ENCODE assay signal across 21 mouse cellular contexts in the genomic region with DNA sequence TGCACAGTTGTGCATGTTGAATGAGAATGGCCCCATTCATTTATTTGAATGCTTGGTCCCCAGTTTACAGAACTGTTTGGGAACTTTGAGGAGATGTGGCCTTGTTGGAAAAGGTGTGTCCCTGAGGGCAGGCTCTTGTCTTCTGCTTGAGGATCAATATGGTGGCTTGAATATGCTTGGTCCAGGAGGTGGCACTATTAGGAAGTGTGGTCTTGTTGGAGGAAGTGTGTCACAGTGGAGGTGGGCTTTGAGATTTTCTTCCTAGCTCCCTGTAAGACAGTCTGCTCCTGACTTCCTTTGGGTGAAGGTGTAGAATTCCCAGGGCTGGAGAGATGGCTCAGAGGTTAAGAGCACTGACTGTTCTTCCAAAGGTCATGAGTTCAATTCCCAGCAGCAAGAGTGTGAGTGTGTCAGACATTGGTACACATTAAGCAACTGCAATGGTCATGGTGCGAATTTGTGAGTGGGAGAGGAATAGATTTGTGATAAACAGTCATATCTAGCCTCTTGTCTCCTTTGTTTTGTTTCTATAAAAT. TPM values are rescaled to one million over a fixed set of nuclear protein-coding genes. Genes with fewer than 3 reads are reported as not detected.
DNase-seq lines count a peak whose midpoint lies in the region; ATAC-seq and TF ChIP-seq lines count a peak whose summit lies in the region.
"Had no signal": no experiment of that assay in that cellular context is flagged by ENCODE, and none has a peak within 500 bp of the region (broad histone marks: within the 10 kb centered on the region; RNA-seq: fewer than 3 reads in every experiment).

No protein-coding gene starts in this region.

- H3K36me3 ChIP-seq in embryonic facial prominence, embryonic 12.5 days = no peaks in the 10 kb centered on the region
- H3K36me3 ChIP-seq in embryonic facial prominence, embryonic 10.5 days (replicated peaks) = no peaks in the 10 kb centered on the region
- no peaks in the 10 kb centered on the region for H3K36me3 ChIP-seq in midbrain, embryonic 11.5 days (ENCODE audit: control insufficient read depth, insufficient read depth, low read length)
- H3K36me3 ChIP-seq in midbrain, embryonic 15.5 days (replicated peaks) = no peaks in the 10 kb centered on the region
- H3K36me3 ChIP-seq in stomach, postnatal 0 days (ENCODE audit: control insufficient read depth, insufficient read depth, low read length) = peaks cover 6% of the 10 kb centered on the region; the same call in 1 of the 2 replicates
- H3K36me3 ChIP-seq in hindbrain, embryonic 16.5 days (ENCODE audit: control insufficient read depth, insufficient read depth, low read length) = no peaks in the 10 kb centered on the region
- H3K36me3 ChIP-seq: forebrain, embryonic 12.5 days; hindbrain, embryonic 12.5 days had no signal

- intact Hi-C loops in heart, postnatal 36 days (cut with DNase I) = no loop called here

- 80% methylated on average over 1 of the region's 1 CpGs for WGBS in embryonic facial prominence, embryonic 12.5 days
- WGBS in embryonic facial prominence, embryonic 10.5 days = 78% methylated on average over 1 of the region's 1 CpGs
- 78% methylated on average over 1 of the region's 1 CpGs for WGBS in midbrain, embryonic 11.5 days
- 83% methylated on average over 1 of the region's 1 CpGs for WGBS in midbrain, embryonic 15.5 days
- 88% methylated on average over 1 of the region's 1 CpGs for WGBS in stomach, postnatal 0 days
- WGBS in hindbrain, embryonic 16.5 days = 86% methylated on average over 1 of the region's 1 CpGs

- no peak for DNase-seq in embryonic facial prominence, embryonic 10.5 days (ENCODE audit: low spot score)
- peak; percentile 53 for DNase-seq in midbrain, embryonic 11.5 days (ENCODE audit: low spot score, missing footprints)
- no peak for DNase-seq in stomach, postnatal 0 days (ENCODE audit: low spot score)
- DNase-seq in heart, postnatal 36 days = no peak
- DNase-seq: adrenal gland, postnatal 25 days; cerebellum, adult 18-20 months; cerebellum, adult 9-11 months; gastrocnemius, postnatal 14 days; heart, postnatal 4 days; kidney, adult 11 months had no signal

- no peak overlapping the region for H3K4me3 ChIP-seq in embryonic facial prominence, embryonic 12.5 days
- no peak overlapping the region for H3K4me3 ChIP-seq in embryonic facial prominence, embryonic 10.5 days
- no peak overlapping the region for H3K4me3 ChIP-seq in midbrain, embryonic 11.5 days (ENCODE audit: low read depth, low read length)
- H3K4me3 ChIP-seq in midbrain, embryonic 15.5 days = no peak overlapping the region
- H3K4me3 ChIP-seq in stomach, postnatal 0 days (ENCODE audit: low read depth, low read length) = no peak overlapping the region
- H3K4me3 ChIP-seq in hindbrain, embryonic 16.5 days (ENCODE audit: low read length) = no peak overlapping the region
- H3K4me3 ChIP-seq: forebrain, embryonic 12.5 days; heart, embryonic 13.5 days; hindbrain, embryonic 12.5 days had no signal

- no peak overlapping the region for H3K4me2 ChIP-seq in embryonic facial prominence, embryonic 12.5 days (replicated peaks)
- H3K4me2 ChIP-seq in midbrain, embryonic 11.5 days = no peak overlapping the region
- no peak overlapping the region for H3K4me2 ChIP-seq in midbrain, embryonic 15.5 days
- no peak overlapping the region for H3K4me2 ChIP-seq in stomach, postnatal 0 days (replicated peaks; ENCODE audit: low read depth)
- H3K4me2 ChIP-seq in hindbrain, embryonic 16.5 days (ENCODE audit: low read length) = no peak overlapping the region
- H3K4me2 ChIP-seq: forebrain, embryonic 12.5 days; heart, embryonic 13.5 days; hindbrain, embryonic 12.5 days had no signal

- ATAC-seq in embryonic facial prominence, embryonic 12.5 days (ENCODE audit: insufficient number of reproducible peaks, insufficient read depth, low FRiP score, low TSS enrichment) = 0 out of 2 replicates have a peak, but pooled peaks have one; percentile 28
- no peak for ATAC-seq in midbrain, embryonic 11.5 days (ENCODE audit: low FRiP score)
- no peak for ATAC-seq in midbrain, embryonic 15.5 days (replicated peaks)
- ATAC-seq in stomach, postnatal 0 days (ENCODE audit: low FRiP score, low TSS enrichment) = no peak
- no peak for ATAC-seq in hindbrain, embryonic 16.5 days
- ATAC-seq: activated CD4-positive, CD25-positive, alpha-beta regulatory T cell, adult 4 months; forebrain, embryonic 16.5 days; hindbrain, postnatal 0 days had no signal

- TF ChIP-seq CTCF in stomach, postnatal 0 days (IDR thresholded peaks at IDR 0.05; ENCODE audit: low read depth) = 0 out of 2 replicates have a peak, but pooled peaks have one; percentile 13

- no peaks in the 10 kb centered on the region for H3K9me3 ChIP-seq in embryonic facial prominence, embryonic 12.5 days
- no peaks in the 10 kb centered on the region for H3K9me3 ChIP-seq in embryonic facial prominence, embryonic 10.5 days
- H3K9me3 ChIP-seq in midbrain, embryonic 11.5 days (ENCODE audit: control insufficient read depth, low read length) = no peaks in the 10 kb centered on the region
- no peaks in the 10 kb centered on the region for H3K9me3 ChIP-seq in midbrain, embryonic 15.5 days
- H3K9me3 ChIP-seq in stomach, postnatal 0 days (ENCODE audit: control insufficient read depth, low read length) = no peaks in the 10 kb centered on the region
- H3K9me3 ChIP-seq in hindbrain, embryonic 16.5 days (ENCODE audit: control insufficient read depth, low read length) = no peaks in the 10 kb centered on the region
- H3K9me3 ChIP-seq: forebrain, embryonic 12.5 days; heart, embryonic 13.5 days; hindbrain, embryonic 12.5 days had no signal

- no peak overlapping the region for H3K27ac ChIP-seq in embryonic facial prominence, embryonic 12.5 days
- H3K27ac ChIP-seq in embryonic facial prominence, embryonic 10.5 days (replicated peaks) = no peak overlapping the region
- H3K27ac ChIP-seq in midbrain, embryonic 11.5 days (ENCODE audit: low read depth, low read length) = no peak overlapping the region
- H3K27ac ChIP-seq in midbrain, embryonic 15.5 days = no peak overlapping the region
- H3K27ac ChIP-seq in stomach, postnatal 0 days (replicated peaks) = no peak overlapping the region
- H3K27ac ChIP-seq in hindbrain, embryonic 16.5 days (ENCODE audit: low read depth, low read length) = no peak overlapping the region
- H3K27ac ChIP-seq: forebrain, embryonic 12.5 days; heart, embryonic 13.5 days; hindbrain, embryonic 12.5 days; hindbrain, postnatal 0 days had no signal

- H3K9ac ChIP-seq in embryonic facial prominence, embryonic 12.5 days = no peak overlapping the region
- H3K9ac ChIP-seq in midbrain, embryonic 11.5 days (ENCODE audit: low read length) = no peak overlapping the region
- no peak overlapping the region for H3K9ac ChIP-seq in midbrain, embryonic 15.5 days
- no peak overlapping the region for H3K9ac ChIP-seq in stomach, postnatal 0 days (ENCODE audit: low read length)
- no peak overlapping the region for H3K9ac ChIP-seq in hindbrain, embryonic 16.5 days (ENCODE audit: low read depth, low read length)
- H3K9ac ChIP-seq: forebrain, embryonic 12.5 days; heart, embryonic 13.5 days; hindbrain, embryonic 12.5 days had no signal

- H3K27me3 ChIP-seq in embryonic facial prominence, embryonic 12.5 days = peaks cover 10% of the 10 kb centered on the region; the same call in 1 of the 2 replicates
- H3K27me3 ChIP-seq in embryonic facial prominence, embryonic 10.5 days (replicated peaks; ENCODE audit: low read depth, poor library complexity, severe bottlenecking) = peaks cover 7% of the 10 kb centered on the region; the same call in 1 of the 2 replicates
- no peaks in the 10 kb centered on the region; the same call in none of the 2 replicates for H3K27me3 ChIP-seq in midbrain, embryonic 11.5 days (ENCODE audit: control insufficient read depth, insufficient read depth, low read length)
- H3K27me3 ChIP-seq in midbrain, embryonic 15.5 days (replicated peaks) = 0 out of 2 replicates have a peak, but pooled peaks cover 2% of the 10 kb centered on the region
- no peaks in the 10 kb centered on the region for H3K27me3 ChIP-seq in stomach, postnatal 0 days (ENCODE audit: control insufficient read depth, insufficient read depth, low read length)
- no peaks in the 10 kb centered on the region for H3K27me3 ChIP-seq in hindbrain, embryonic 16.5 days (replicated peaks; ENCODE audit: control insufficient read depth, insufficient read depth, low read length)

- peaks cover 8% of the 10 kb centered on the region; the same call in 1 of the 2 replicates for H3K4me1 ChIP-seq in embryonic facial prominence, embryonic 12.5 days
- peaks cover 6% of the 10 kb centered on the region for H3K4me1 ChIP-seq in embryonic facial prominence, embryonic 10.5 days
- H3K4me1 ChIP-seq in midbrain, embryonic 11.5 days (ENCODE audit: control insufficient read depth, insufficient read depth, low read length) = peaks cover 3% of the 10 kb centered on the region
- peaks cover 9% of the 10 kb centered on the region; the same call in 1 of the 2 replicates for H3K4me1 ChIP-seq in midbrain, embryonic 15.5 days
- H3K4me1 ChIP-seq in stomach, postnatal 0 days (replicated peaks; ENCODE audit: control insufficient read depth, insufficient read depth) = no peaks in the 10 kb centered on the region
- peaks cover 3% of the 10 kb centered on the region; the same call in 1 of the 2 replicates for H3K4me1 ChIP-seq in hindbrain, embryonic 16.5 days (ENCODE audit: control insufficient read depth, insufficient read depth, low read depth, low read length)

- no peak for TF ChIP-seq EP300 in stomach, postnatal 0 days (optimal IDR thresholded peaks at IDR 0.05)

RNA-seq across cellular contexts. Expression of a gene that starts 8.6 kb away (rescaled TPM):
- 3.4 and 3.5 TPM in 2 replicates for polyA plus RNA-seq in embryonic facial prominence, embryonic 12.5 days (2016; fragmentation: Nextera tagmentation; extraction: Ambion mirVana)
- 1.1 TPM in 2 replicates for polyA plus RNA-seq in embryonic facial prominence, embryonic 10.5 days (2016; fragmentation: Nextera tagmentation; extraction: Ambion mirVana)
- polyA plus RNA-seq in midbrain, embryonic 11.5 days (2014; fragmentation: Nextera tagmentation; extraction: Ambion mirVana) = 2.2 and 2.3 TPM in 2 replicates
- polyA plus RNA-seq in midbrain, embryonic 15.5 days (2015; fragmentation: Nextera tagmentation; extraction: Ambion mirVana) = 2.3 and 4.6 TPM in 2 replicates
- polyA plus RNA-seq in stomach, postnatal 0 days (2015; fragmentation: Nextera tagmentation; extraction: Ambion mirVana) = 12.8 and 14.4 TPM in 2 replicates
- polyA plus RNA-seq in hindbrain, embryonic 16.5 days (2015; fragmentation: Nextera tagmentation; extraction: Ambion mirVana) = 3.6 and 5.4 TPM in 2 replicates
- 10 to 100 TPM; 12.5 to 13.5 TPM for total RNA-seq in heart, postnatal 36 days (2021)

RNA-seq across cellular contexts. Expression of a gene that starts 36.4 kb away (rescaled TPM):
- 6.9 and 7.0 TPM in 2 replicates for polyA plus RNA-seq in embryonic facial prominence, embryonic 12.5 days (2016; fragmentation: Nextera tagmentation; extraction: Ambion mirVana)
- polyA plus RNA-seq in embryonic facial prominence, embryonic 10.5 days (2016; fragmentation: Nextera tagmentation; extraction: Ambion mirVana) = 3.0 and 5.7 TPM in 2 replicates
- 7.4 and 11.5 TPM in 2 replicates for polyA plus RNA-seq in midbrain, embryonic 11.5 days (2014; fragmentation: Nextera tagmentation; extraction: Ambion mirVana)
- polyA plus RNA-seq in midbrain, embryonic 15.5 days (2015; fragmentation: Nextera tagmentation; extraction: Ambion mirVana) = 2.6 and 4.0 TPM in 2 replicates
- polyA plus RNA-seq in stomach, postnatal 0 days (2015; fragmentation: Nextera tagmentation; extraction: Ambion mirVana) = 5.0 and 7.3 TPM in 2 replicates
- 1.1 and 2.3 TPM in 2 replicates for polyA plus RNA-seq in hindbrain, embryonic 16.5 days (2015; fragmentation: Nextera tagmentation; extraction: Ambion mirVana)
- 1 to 10 TPM; 3.5 to 3.9 TPM for total RNA-seq in heart, postnatal 36 days (2021)

RNA-seq across cellular contexts. Expression of a gene that starts 36.9 kb away (rescaled TPM):
- 0.65 and 1.5 TPM in 2 replicates for polyA plus RNA-seq in embryonic facial prominence, embryonic 12.5 days (2016; fragmentation: Nextera tagmentation; extraction: Ambion mirVana)
- polyA plus RNA-seq in embryonic facial prominence, embryonic 10.5 days (2016; fragmentation: Nextera tagmentation; extraction: Ambion mirVana) = 0.14 and 0.16 TPM in 2 replicates
- 0.40 and 0.73 TPM in 2 replicates for polyA plus RNA-seq in midbrain, embryonic 11.5 days (2014; fragmentation: Nextera tagmentation; extraction: Ambion mirVana)
- polyA plus RNA-seq in midbrain, embryonic 15.5 days (2015; fragmentation: Nextera tagmentation; extraction: Ambion mirVana) = 2.3 and 2.6 TPM in 2 replicates
- polyA plus RNA-seq in stomach, postnatal 0 days (2015; fragmentation: Nextera tagmentation; extraction: Ambion mirVana) = 3.0 and 3.4 TPM in 2 replicates
- 1.7 and 2.7 TPM in 2 replicates for polyA plus RNA-seq in hindbrain, embryonic 16.5 days (2015; fragmentation: Nextera tagmentation; extraction: Ambion mirVana)
- 10 to 100 TPM; 17.8 to 26.2 TPM for total RNA-seq in heart, postnatal 36 days (2021)

RNA-seq across cellular contexts. Expression of a gene that starts 39.2 kb away (rescaled TPM):
- 0.06 TPM in 1 of 2 replicates, not detected in the other for polyA plus RNA-seq in embryonic facial prominence, embryonic 12.5 days (2016; fragmentation: Nextera tagmentation; extraction: Ambion mirVana)
- 0.14 TPM in 1 of 2 replicates, not detected in the other for polyA plus RNA-seq in embryonic facial prominence, embryonic 10.5 days (2016; fragmentation: Nextera tagmentation; extraction: Ambion mirVana)
- polyA plus RNA-seq in midbrain, embryonic 11.5 days (2014; fragmentation: Nextera tagmentation; extraction: Ambion mirVana) = 0.10 and 0.21 TPM in 2 replicates
- 0.05 and 0.45 TPM in 2 replicates for polyA plus RNA-seq in midbrain, embryonic 15.5 days (2015; fragmentation: Nextera tagmentation; extraction: Ambion mirVana)
- polyA plus RNA-seq in stomach, postnatal 0 days (2015; fragmentation: Nextera tagmentation; extraction: Ambion mirVana) = 0.22 and 0.33 TPM in 2 replicates
- polyA plus RNA-seq in hindbrain, embryonic 16.5 days (2015; fragmentation: Nextera tagmentation; extraction: Ambion mirVana) = 0.16 and 0.18 TPM in 2 replicates
- 1 to 10 TPM in 1 of 2 experiments, under 1 TPM in 1; 0.86 to 3.0 TPM for total RNA-seq in heart, postnatal 36 days (2021)
- total RNA-seq: ES-E14 had no signal
- polyA plus RNA-seq: C2C12; hindbrain, embryonic 12.5 days had no signal

RNA-seq across cellular contexts. Expression of a gene that starts 45.7 kb away (rescaled TPM):
- polyA plus RNA-seq in embryonic facial prominence, embryonic 12.5 days (2016; fragmentation: Nextera tagmentation; extraction: Ambion mirVana) = 6.7 and 7.1 TPM in 2 replicates
- 4.2 and 4.6 TPM in 2 replicates for polyA plus RNA-seq in embryonic facial prominence, embryonic 10.5 days (2016; fragmentation: Nextera tagmentation; extraction: Ambion mirVana)
- 3.6 and 3.9 TPM in 2 replicates for polyA plus RNA-seq in midbrain, embryonic 11.5 days (2014; fragmentation: Nextera tagmentation; extraction: Ambion mirVana)
- polyA plus RNA-seq in midbrain, embryonic 15.5 days (2015; fragmentation: Nextera tagmentation; extraction: Ambion mirVana) = 7.3 and 7.9 TPM in 2 replicates
- 3.6 and 4.0 TPM in 2 replicates for polyA plus RNA-seq in stomach, postnatal 0 days (2015; fragmentation: Nextera tagmentation; extraction: Ambion mirVana)
- 6.5 and 7.1 TPM in 2 replicates for polyA plus RNA-seq in hindbrain, embryonic 16.5 days (2015; fragmentation: Nextera tagmentation; extraction: Ambion mirVana)
- total RNA-seq in heart, postnatal 36 days (2021) = 10 to 100 TPM; 21.0 to 22.7 TPM
